Mouse (Mus musculus): Measurements from ENCODE around the gene Lhfpl2.

The Lhfpl2 gene

DNA sequence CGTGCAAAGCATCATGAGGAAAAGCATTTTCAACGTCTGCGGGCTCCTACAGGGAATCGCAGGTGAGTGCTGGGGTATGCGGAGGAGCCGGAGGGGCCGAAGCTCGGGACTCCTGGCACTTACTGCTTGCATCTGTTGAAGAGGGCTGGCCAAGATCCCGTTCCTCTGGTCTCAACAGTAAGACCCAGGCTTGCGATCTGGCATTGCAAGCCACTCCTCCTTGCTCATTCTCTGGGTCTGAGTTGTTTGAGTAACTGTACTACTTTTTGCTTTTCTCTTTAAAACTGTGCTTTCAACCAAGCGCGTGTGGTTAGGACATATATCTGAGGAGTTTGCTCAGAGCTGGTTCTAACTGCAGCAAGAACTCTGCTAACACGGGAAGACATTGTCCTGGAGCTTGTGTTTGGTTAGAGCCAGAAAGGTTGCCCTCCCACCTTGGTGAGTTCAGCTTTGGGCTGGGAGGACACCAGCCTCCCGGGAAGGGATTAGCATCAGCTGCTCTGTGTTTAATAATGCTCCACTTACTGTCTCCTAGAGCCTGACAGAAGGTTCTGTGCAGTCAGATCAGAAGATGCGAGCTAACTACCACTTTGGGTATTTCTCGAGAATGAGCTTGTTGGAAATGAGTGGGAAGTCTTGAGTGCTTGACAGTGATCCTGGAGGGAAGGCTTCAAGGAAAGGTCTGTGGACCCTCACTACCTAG lies 117.1 kb downstream of the Lhfpl2 start:
- DNase-seq (ENCODE audit: low read depth, low spot score) = no peak

- no peak for DNase-seq (ENCODE audit: low read depth, low spot score)
Measured at GRCm38 (mm10) chr13:94175379-94176050, 117.9 kb downstream of the Lhfpl2 start.

DNA sequence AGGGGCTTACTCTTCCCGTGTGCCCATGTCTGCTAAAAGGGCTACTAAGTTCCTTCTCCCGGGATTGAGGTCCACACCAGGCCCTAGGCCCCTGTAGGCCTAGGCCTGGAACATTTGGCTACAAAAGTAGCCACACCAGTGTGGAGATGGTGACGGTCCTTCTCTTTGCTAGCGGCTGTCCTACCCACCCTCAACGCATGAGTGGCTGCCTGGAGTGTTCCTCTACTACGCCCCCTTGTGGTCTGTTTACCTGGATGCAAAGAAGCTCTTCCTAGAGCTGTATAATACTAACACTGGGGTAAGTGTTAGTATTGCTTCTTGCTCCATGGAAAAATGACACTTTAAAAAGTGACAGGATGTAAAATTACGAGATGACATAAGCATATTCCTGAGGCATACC lies 119.6 kb downstream of the Lhfpl2 start:
- DNase-seq (ENCODE audit: low read depth, low spot score) = no peak

DNA sequence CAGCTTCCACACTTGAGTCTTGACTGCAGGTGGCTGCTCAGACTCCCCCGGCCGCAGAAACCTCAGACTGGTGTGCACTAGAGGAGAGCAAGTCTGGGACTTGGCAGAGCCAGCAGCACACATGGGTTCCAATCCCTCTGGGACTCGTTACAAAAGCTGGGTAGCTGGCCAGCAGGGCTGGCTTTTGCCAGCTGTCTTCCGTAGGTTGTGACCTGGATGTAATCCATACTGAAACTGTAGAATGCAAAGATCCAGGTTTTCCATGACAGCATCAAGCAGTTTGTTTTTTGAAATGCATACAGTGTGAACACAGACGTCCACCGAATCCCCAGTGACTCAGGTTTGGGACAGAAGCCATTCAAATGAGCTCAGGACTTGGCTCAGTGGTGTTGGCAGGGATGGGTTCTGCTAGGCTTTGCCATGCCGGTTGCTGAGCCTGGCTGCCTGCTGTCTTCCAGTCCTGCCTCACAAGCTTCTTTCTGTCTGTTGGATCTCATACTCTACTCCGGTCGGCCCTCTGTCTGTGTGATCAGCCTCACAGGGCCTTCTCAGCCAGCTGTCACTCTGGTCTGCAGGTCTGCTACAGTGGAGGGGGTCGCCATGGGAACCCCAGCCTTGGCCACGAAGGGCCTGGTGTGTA lies 120.9 kb downstream of the Lhfpl2 start:
- no peak for DNase-seq (ENCODE audit: low read depth, low spot score)

DNA sequence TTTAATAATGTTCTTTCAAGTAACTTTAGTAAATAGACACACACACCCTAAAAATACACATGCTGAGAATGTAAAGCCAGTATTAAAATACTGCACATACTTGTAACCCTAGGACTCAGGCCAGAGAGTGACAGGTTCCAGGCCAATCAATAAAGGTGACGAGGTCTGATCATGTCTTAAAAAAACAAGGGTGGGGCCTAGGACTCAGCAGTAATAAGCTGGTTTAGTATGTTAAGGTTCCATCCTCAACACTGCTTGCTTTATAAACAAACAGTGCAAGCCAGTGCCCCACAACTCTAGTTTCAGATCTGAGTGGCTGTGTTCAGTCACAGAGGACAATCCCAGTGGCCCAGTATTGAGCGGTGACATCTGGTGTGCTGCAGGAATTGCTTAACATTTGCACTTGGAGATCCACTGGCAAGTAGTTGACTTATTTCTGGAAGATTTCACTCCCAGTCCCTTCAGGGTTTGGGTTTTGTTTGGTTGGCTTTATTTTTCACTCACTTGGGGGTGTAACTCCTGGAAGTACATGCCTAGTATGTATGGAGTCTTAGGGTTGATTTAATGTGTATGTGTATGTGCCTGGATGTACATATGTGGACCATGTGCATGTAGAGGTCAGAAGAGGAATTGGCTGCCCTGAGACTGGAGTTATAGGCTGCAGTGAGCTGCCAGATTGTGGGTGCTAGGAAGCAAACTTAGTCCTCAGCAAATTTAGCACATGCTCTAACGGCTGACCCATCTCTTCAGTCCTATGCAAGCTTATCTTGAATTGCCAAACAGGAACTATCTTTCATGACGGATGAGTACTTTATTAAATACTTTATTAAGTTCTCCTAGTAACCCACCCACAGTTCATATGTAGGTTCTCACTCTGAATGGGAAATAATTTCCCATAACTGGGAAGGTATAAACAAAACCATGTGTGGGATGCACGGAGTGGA lies 123.2 kb downstream of the Lhfpl2 start:
- DNase-seq (ENCODE audit: low read depth, low spot score) = no peak

DNA sequence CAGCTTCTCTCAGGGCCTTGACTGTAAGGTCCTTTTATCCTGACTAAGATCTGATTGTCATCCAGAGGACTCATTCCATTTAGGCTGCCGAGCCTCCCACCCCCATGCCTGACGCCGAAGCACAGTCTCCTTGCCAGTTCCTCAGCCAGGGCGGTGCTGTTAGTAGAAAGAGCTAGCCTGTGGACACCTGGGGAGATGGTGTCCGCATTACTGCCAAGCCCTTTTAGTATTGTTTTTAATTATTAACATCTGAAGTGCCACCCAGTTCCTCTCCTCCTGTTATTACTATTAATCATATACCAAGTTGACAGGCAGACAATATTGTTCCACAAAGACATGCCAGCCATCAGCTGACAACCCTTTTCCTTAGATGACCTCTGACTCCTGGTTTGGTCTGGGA lies 124.4 kb downstream of the Lhfpl2 start:
- DNase-seq (ENCODE audit: low read depth, low spot score) = no peak

DNA sequence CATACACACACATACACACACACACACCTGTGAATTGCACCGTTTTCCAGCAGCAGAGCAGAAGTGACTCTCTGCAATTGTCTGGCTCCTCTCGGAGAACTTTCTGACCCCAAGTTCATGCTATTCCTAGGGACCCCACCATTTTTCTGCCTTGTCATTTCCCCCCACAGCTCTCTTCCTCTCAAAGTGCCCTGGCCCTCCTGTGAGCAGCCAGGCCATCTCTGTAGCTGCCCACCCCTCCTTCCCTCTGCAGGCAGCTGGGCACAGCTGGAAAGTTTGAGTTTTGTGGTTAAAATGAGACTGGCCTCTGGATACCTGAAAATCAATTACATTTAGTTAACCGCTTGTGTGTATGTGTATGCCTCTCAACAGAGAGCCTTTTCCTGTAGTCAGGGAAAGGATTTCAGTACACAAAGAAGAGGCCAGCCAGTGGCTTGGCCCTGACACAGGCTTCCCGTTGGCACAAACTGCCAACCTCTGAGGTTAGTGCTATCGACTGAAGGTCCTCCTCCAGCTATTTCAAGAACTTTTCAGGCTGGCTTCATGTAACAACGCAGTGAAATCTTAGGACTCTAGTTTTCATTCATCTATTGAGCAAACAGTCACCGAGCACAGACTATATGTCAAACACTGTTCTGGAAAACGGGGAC lies 125.9 kb downstream of the Lhfpl2 start:
- no peak for DNase-seq (ENCODE audit: low read depth, low spot score)

GRCm38 (mm10) chr13:94184726-94185456 lies 127.3 kb downstream of the Lhfpl2 start:
- no peak for DNase-seq (ENCODE audit: low read depth, low spot score)

DNA sequence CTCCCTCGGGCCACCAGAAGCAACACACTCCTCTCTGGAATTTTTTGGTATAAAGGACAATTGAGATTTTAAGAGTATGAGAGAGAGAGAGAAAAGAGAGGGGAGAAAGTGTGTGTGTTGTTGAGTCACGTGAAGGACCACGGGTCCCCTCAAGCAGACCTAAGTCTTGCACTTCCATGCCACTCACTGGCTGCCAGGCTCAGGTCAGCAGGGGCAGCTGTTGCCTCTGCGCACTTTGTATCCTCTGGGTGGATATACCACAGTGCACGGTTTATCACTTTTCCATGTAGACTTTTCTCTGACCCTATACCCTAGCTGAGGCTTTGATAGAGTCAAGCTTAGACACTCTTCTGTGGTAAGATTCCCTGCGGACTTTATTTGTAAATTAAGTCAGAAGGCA lies 128.0 kb downstream of the Lhfpl2 start:
- DNase-seq (ENCODE audit: low read depth, low spot score) = no peak

DNA sequence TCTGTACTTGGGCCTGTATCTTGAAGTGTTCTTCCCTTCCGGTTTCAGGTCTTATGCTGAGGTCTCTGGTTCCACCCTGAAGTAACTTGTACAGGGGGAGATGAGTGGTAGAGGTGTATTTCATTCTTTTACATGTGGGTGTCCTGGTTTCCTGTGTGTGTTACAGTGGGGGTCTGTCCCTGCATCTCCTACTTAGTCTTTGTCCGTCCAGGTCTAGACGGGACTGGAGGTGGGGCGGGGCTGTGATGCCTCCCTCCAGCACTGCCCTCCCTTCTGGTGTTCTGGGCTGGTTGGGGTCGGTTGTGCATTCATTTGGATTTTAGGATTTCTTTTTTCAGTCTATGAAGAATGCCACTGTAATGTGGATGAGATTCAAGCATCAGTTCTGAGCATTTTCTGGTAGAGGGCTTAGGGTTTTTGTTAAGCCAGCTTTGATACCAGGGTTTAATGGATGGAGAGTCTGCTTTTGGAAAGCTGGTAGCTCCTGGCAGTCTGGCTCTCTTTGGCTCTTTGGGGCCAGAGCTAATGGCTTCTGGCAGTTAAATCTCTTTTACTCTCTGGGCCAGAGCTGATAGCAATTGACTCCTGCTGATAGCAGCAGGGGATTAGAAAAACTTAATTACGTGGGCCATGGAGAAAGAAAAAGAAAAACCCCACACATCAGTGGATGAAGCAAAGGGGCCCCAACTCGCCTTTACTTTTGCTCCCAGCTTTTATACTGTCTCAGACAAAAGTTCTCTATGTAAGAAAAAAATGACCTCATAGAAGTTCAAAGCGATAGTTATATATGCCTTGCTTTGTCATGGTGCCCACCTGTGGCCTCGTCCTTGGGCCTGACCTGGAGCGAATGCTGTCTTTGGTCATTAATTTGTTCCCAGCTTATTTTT lies 130.8 kb downstream of the Lhfpl2 start:
- DNase-seq (ENCODE audit: low read depth, low spot score) = no peak

GRCm38 (mm10) chr13:94190386-94190785 lies 132.8 kb downstream of the Lhfpl2 start:
- no peak for DNase-seq (ENCODE audit: low read depth, low spot score)

- DNase-seq (ENCODE audit: low read depth, low spot score) = no peak
Measured at GRCm38 (mm10) chr13:94193227-94193626, 135.6 kb downstream of the Lhfpl2 start.

DNA sequence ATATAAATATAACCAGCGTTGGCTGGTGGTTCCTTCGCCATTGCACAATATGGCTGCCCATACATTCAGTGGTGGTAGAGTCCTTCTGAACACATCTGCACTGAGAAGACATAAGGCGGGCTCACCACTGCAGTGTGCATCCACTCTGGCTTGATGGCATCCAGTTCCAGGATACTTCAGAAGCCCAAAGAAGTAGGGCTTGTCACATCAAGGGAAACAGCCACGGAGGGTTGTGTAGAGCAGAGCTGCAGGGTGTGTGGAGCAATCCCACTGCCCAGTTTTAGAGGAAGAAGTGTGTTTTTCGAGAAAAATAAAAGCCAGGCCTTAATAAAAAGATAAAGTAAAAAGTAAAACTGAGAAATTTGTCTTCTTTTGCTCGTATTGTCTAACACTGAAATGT lies 141.0 kb downstream of the Lhfpl2 start:
- DNase-seq (ENCODE audit: low read depth, low spot score) = no peak

DNA sequence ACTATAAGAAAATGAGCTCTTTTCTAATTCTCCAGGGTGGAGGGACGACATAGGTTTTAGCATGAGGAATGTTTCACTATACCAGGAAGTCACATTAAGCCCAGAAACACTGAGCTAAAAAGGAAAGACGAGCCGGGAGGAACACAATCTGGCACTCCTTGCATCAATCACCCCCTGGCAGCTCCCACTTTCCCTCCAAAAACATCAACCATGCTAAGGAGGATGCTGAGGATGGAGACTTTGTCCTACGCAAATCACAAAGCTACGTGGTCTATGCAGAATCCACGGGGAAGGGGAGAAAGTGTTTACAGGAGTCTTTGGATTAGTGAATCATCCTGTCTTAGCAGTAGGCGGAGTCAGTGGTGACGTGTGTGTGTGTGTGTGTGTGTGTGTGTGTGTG lies 142.2 kb downstream of the Lhfpl2 start:
- no peak for DNase-seq (ENCODE audit: low read depth, low spot score)

GRCm38 (mm10) chr13:94205234-94205633 lies 147.6 kb downstream of the Lhfpl2 start:
- no peak for DNase-seq (ENCODE audit: low read depth, low spot score)

DNA sequence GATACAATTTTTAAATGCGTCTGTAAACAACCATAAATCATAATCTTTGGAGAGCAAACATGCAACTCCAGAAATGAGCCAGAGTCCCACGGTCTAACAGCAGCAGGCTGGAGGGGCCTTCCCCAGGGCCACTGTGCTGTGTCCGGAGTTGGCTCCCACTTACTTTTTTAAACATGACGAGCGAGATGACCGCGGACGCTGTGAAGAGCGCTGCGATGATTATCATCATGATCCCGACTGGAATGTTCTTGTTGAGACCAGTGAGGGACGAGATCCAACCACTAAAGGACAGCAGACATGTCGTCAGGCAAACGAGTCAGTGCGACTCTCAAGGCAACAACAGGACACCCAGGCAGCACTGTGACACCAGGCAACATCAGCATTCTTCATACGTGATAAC lies 150.4 kb downstream of the Lhfpl2 start:
- no peak for DNase-seq (ENCODE audit: low read depth, low spot score)

DNA sequence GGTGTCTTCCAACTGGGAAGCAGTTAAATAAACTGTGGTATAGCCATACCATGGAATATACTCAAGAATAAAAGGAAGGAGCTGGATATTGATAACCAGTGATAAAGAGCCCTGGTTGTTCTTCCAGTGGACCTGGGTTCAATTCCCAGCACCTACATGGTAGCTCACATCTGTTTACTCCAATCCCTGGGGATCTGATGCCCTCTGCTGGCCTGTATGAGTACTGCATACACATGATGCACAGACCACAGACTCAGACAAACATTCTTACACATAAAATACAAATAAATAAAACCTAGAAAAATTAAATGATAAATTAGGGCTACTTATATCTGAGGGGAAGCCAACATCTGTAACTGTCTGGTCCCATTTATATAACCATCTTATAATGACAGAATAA lies 151.3 kb downstream of the Lhfpl2 start:
- no peak for DNase-seq (ENCODE audit: low read depth, low spot score)

DNA sequence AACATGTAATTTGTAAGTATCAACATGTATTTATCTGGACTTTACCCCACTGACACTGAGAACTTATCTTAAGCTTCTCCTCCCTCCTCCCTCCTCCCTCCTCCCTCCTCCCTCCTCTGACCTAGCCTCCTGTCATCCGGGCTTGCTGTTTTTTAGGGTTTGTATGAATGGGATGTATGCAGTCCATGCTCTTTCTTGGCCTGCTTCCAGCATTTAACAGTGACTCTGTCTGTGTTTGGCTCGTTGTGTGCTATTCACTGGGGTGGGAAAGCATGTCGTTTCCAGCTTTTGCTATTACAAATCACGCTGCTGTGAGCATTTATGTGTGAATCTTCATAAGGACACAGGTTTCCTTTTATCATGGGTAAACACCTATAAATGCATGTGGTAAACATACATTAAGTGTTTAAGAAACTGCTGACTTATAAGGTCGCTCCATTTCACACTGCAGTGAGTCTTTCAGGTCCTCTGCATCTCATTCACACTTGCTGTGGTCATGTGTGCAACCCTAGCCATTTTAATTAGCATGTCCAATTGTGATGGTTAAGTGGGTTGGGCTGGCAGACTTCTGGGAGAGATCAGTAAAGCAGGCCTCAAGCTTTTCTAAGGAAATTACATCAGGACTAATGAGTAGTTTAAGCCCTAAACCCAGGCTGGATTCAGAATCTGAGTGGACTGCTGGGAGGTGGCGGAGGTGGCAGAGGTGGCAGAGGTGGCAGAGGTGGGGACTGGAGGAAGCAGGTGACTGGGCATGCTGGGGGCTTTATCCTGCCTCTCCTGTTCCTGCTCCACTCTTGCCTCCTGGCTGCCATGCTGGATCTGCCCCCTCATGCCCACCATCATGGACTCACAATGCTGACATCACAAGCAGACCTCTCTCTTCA lies 153.9 kb downstream of the Lhfpl2 start:
- DNase-seq (ENCODE audit: low read depth, low spot score) = no peak

- DNase-seq (ENCODE audit: low read depth, low spot score) = no peak
Measured at GRCm38 (mm10) chr13:94212179-94212578, 154.6 kb downstream of the Lhfpl2 start.

All from retina, adult 2 months (tissue).